Mouse (Mus musculus) adipocyte (in vitro differentiated cells): ENCODE measurements at regions not wholly inside any gene's neighbourhood (a gene's known extent, or its start where the extent isn't known, plus 50 kb on each side); places are given as distances from the start of the nearest gene placed in this dataset.
"Not testable (repeated sequence)": the region's sequence is repeated elsewhere in the genome, so short reads cannot be mapped to it uniquely, and the experiment has no call there.

Experiments used
- DNase-seq: peaks from one replicate; pipeline ENCODE4 v3.0.0-alpha.2; 2016; ENCODE audit warnings: low spot score

- peak; percentile 49 for DNase-seq
These were observed 90.6 kb downstream of the 4921511C20Rik start for GRCm38 (mm10) chrX:127484659-127485058.

GRCm38 (mm10) chrX:127519114-127519513, 125.0 kb downstream of the 4921511C20Rik start:
- peak; percentile 2 for DNase-seq

- DNase-seq, result not testable (repeated sequence)
These were observed 130.4 kb downstream of the 4921511C20Rik start for GRCm38 (mm10) chrX:127524543-127524942.

- DNase-seq, result no peak
These were observed 159.9 kb downstream of the 4921511C20Rik start for GRCm38 (mm10) chrX:127554001-127554400.
